Mouse (Mus musculus): ENCODE measurements around the gene Sox5. TPM values are rescaled to one million over a fixed set of nuclear protein-coding genes. Genes with fewer than 3 reads are reported as not detected.

Sox5 gene
- total and polyA plus RNA-seq, 3 experiments, result 0.08 to 0.47 (median 0.46) TPM

DNA sequence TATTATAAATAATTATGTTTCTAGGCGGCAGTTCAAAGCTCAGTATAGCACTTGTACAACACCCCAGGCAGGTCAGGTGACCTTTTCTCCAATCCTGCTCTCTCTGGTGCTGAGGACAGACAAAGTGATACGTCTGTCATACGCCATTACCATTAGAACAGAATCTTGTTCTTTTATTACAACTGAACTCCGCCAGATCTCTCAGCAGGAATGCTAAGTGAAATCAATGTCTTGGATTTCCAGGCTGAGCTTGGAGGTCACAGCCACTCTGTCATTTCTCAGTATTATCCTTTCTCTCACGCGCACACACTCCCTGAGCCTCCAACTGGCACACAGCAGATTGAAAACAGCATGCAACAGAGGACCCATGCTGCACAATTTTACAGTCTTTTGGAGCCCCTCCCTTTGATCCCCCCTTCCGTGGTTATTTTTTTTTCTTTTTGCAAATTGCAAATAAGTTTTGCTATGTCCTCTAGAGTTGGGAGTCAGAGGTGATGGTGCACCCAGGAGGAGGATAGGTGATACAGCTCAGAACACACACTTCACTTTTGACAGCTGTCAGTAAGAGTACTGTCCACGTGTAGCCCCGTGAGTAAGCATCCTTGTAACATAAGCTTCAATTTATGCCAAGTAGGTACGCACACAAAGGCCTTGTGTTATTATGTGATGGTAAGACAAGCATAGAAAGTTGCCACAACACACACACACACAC lies 877.6 kb downstream of the Sox5 start:
- TF ChIP-seq MEF2A (IDR thresholded peaks at IDR 0.05; ENCODE audit: borderline replicate concordance, low read depth, low read length) (no peak), PAX5 (IDR thresholded peaks at IDR 0.05; ENCODE audit: low read length) (no peak), SIN3A (IDR thresholded peaks at IDR 0.05; ENCODE audit: low read length) (no peak), KAT2A (IDR thresholded peaks at IDR 0.05; ENCODE audit: insufficient replicate concordance, low read length) (no peak), MXI1 (IDR thresholded peaks at IDR 0.05; ENCODE audit: low read depth, low read length) (no peak), EP300 (IDR thresholded peaks at IDR 0.05; ENCODE audit: low read length) (no peak), HCFC1 (IDR thresholded peaks at IDR 0.05; ENCODE audit: low read depth, low read length) (no peak), USF2 (conservative IDR thresholded peaks at IDR 0.05; ENCODE audit: low read depth, low read length) (no peak), NELFE (IDR thresholded peaks at IDR 0.05; ENCODE audit: low read depth, low read length) (no peak)
- dilution Hi-C loops (cut with MboI; ENCODE audit: extremely low pct_ligation_motif_present, extremely low pct_unique_long_range_greater_than_20kb, low sequenced_read_pairs), result no loop called here
- in situ Hi-C loops (cut with MboI; ENCODE audit: low pct_ligation_motif_present, low pct_unique_long_range_greater_than_20kb, low sequenced_read_pairs), result no loop called here

DNA sequence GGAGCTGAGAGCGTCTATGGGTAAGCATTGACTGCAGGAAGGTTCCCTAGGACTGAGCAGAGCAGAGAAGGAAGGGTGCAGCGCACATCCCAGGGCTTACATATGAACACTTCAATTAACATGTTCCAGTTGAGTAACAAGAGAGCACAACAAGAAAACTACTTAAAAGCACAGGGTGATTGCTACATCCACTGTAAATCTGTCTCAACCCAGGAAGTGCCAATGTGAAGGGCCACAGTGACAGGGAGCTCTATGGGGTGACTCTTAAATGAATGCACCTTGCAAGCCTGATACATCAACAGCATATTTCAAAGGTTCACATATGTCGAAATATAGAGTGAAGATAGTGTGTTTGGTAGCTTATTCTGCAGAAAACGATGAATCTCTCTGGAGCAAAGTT lies 880.9 kb downstream of the Sox5 start:
- Histone ChIP-seq H3K79me2 (replicated peaks; ENCODE audit: control insufficient read depth, extremely low read depth, insufficient read depth, poor library complexity, severe bottlenecking) (no peaks in the 10 kb centered on the region), H3K4me3 (replicated peaks in 1 of 3; ENCODE audit: low read depth in 2 of 3, low read length in 2 of 3, poor library complexity in 1 of 3) (no peak overlapping the region), H3K27ac (ENCODE audit: insufficient read depth, low read depth) (no peak overlapping the region), H3K4me2 (ENCODE audit: insufficient read depth, low read depth, poor library complexity, severe bottlenecking) (no peak overlapping the region), H3K9ac (ENCODE audit: insufficient read depth, low read depth) (no peak overlapping the region), H3K4me1 (ENCODE audit: control insufficient read depth in 1 of 2, insufficient read depth in 2 of 2) (no peaks in the 10 kb centered on the region), H3K27me3 (replicated peaks) (no peaks in the 10 kb centered on the region), H3K9me3 (replicated peaks; ENCODE audit: low read length) (no peaks in the 10 kb centered on the region), H3K36me3 (replicated peaks in 1 of 2; ENCODE audit: control insufficient read depth in 1 of 2, insufficient read depth in 1 of 2, low read length in 1 of 2) (no peaks in the 10 kb centered on the region)
- no peak for DNase-seq (ENCODE audit: extremely low read depth)
- dilution Hi-C loops (cut with MboI; ENCODE audit: extremely low pct_ligation_motif_present, extremely low pct_unique_long_range_greater_than_20kb, low sequenced_read_pairs), result no loop called here
- TF ChIP-seq BHLHE40 (IDR thresholded peaks at IDR 0.05; ENCODE audit: low read depth, low read length) (no peak), TCF12 (IDR thresholded peaks at IDR 0.05; ENCODE audit: low read depth, low read length) (no peak), GABPA (IDR thresholded peaks at IDR 0.05; ENCODE audit: insufficient replicate concordance, low read depth, low read length) (no peak), USF2 (conservative IDR thresholded peaks at IDR 0.05; ENCODE audit: low read depth, low read length) (no peak), MYC (IDR thresholded peaks at IDR 0.05; ENCODE audit: low read depth, low read length) (no peak), TBP (conservative IDR thresholded peaks at IDR 0.05; ENCODE audit: low read depth, low read length) (no peak), MAFK (IDR thresholded peaks at IDR 0.05; ENCODE audit: insufficient replicate concordance, low read length) (no peak), NELFE (IDR thresholded peaks at IDR 0.05; ENCODE audit: low read depth, low read length) (no peak), ZKSCAN1 (IDR thresholded peaks at IDR 0.05; ENCODE audit: borderline replicate concordance, low read depth, low read length) (no peak)
- in situ Hi-C loops (cut with MboI; ENCODE audit: low pct_ligation_motif_present, low pct_unique_long_range_greater_than_20kb, low sequenced_read_pairs), result no loop called here

More for the DNA sequence above, 877.6 kb downstream of the Sox5 start:
- Histone ChIP-seq H3K27ac (ENCODE audit: insufficient read depth, low read depth) (no peak overlapping the region), H3K4me3 (replicated peaks in 1 of 3; ENCODE audit: low read depth in 2 of 3, low read length in 2 of 3, poor library complexity in 1 of 3) (no peak overlapping the region), H3K36me3 (replicated peaks in 1 of 2; ENCODE audit: control insufficient read depth in 1 of 2, insufficient read depth in 1 of 2, low read length in 1 of 2) (no peaks in the 10 kb centered on the region), H3K4me1 (ENCODE audit: control insufficient read depth in 1 of 2, insufficient read depth in 2 of 2) (no peaks in the 10 kb centered on the region), H3K27me3 (replicated peaks) (no peaks in the 10 kb centered on the region), H3K9me3 (replicated peaks; ENCODE audit: low read length) (no peaks in the 10 kb centered on the region), H3K9ac (ENCODE audit: insufficient read depth, low read depth) (no peak overlapping the region), H3K4me2 (ENCODE audit: insufficient read depth, low read depth, poor library complexity, severe bottlenecking) (no peak overlapping the region), H3K79me2 (replicated peaks; ENCODE audit: control insufficient read depth, extremely low read depth, insufficient read depth, poor library complexity, severe bottlenecking) (no peaks in the 10 kb centered on the region)
- DNase-seq (ENCODE audit: extremely low read depth), result no peak

All from CH12.LX (cell line).